3 mouse cellular contexts compared by ENCODE assay signal in genomic region chr17:42906456-42906855, GRCm38 (mm10).
DNase-seq lines count a peak whose midpoint lies in the region.

No protein-coding gene starts in this region.

- DNase-seq in ES-CJ7 (ENCODE audit: low read depth, low spot score) (peak; percentile 60), R1 (ENCODE audit: low read depth, low spot score) (peak; percentile 85), ZHBTc4 (ENCODE audit: low read depth, low spot score) (peak; percentile 55)
